Mouse (Mus musculus) layer of hippocampus, postnatal 25 days (tissue): ENCODE results near the gene Olfr945. TPM values are rescaled to one million over a fixed set of nuclear protein-coding genes. Genes with fewer than 3 reads are reported as not detected.

Experiments
- DNase-seq, 2 experiments: peaks; one replicate each; pipeline ENCODE4 v3.0.0; 2022; ENCODE audit warnings: mixed read lengths in 2 of 2, low spot score in 1 of 2; ENCODE audit errors: extremely low spot score in 1 of 2
- total RNA-seq, 2 experiments: library from RNA; stranded (reverse); gene quantifications; 2 replicates each; pipeline ENCODE4 v1.2.3; 2021

Olfr945 gene
- not detected for total RNA-seq

DNA sequence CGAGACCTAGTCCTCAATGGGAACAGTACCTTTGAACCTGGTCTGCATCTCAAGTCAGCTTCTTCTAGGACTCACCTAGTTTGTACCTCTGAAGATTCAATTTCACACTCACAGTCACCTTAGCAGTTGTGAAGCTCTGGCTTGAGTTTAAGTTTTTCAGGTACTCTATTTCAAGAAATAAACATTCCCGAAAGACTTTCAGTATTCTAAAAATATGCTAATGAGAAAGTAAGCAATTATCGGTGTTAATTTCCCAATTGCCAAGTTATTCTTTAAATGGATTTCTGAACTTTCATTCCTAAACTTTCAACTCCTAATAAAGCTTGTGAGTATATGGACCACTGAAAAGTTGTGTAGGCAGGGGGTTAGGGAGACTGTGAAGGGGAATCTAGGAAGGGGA lies at the start of gene Olfr945:
TSS of gene Olfr945 (minus strand) at position 101 of the 400 bp plus-strand sequence.
- no peak for DNase-seq

- no peak for DNase-seq
Observed at GRCm38 (mm10) chr9:39325945-39326344, 49.3 kb upstream of the Olfr945 start, which contains the start of gene Olfr948. Gene Olfr948, minus strand, starts transcription at chr9:39326045.

DNA sequence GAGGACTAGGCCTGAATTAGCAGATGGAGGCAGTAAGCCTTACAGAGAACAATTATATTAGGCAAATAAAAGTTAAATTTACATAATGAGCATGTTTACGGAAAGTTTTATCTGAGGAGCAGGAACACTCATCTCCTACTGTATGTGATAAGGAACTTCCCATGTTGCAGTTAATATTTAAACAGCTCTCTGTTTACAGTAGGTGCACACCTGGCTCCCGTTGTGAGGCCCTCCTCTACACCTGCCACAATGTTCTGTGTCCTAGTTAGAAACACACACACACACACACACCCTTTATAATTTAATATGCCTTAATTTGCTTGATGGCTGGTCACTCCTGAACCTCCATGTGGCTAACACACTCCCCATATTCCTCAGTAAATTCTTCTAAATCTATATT lies 10.5 kb upstream of the Olfr945 start:
- DNase-seq = no peak

DNA sequence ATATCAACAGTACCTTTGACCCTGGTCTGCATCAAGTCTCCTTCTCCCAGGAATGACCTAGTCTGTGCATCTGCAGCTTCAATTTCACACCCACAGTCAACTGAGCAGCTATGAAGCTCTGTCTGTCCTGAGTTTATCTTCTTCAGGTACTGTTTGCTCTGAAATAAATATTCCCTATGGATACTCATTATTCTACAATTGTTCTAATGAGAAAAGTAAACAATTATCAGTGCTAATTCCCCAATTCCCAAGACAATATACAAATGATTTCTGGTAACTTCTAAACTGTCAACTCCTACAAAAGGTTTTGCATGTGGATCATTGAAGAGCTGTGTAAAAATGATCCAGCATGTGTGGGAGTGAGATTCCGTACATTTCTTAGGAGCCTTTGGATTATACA lies 26.7 kb downstream of the Olfr945 start, which contains the start of gene Olfr1537:
TSS of gene Olfr1537 (minus strand) at position 101 of the 400 bp plus-strand sequence.
- DNase-seq = no peak

Other genes with a start within 250 kb of the Olfr945 start
- gene Olfr937, start 211.9 kb downstream of the Olfr945 start, total RNA-seq = not detected
- not detected for gene Olfr938, start 197.9 kb downstream of the Olfr945 start, total RNA-seq
- not detected for gene Olfr27, start 148.7 kb downstream of the Olfr945 start, total RNA-seq
- gene Olfr943, start 110.5 kb downstream of the Olfr945 start, total RNA-seq = not detected
- not detected for gene Olfr944, start 74.9 kb downstream of the Olfr945 start, total RNA-seq
- not detected for gene Olfr1537, start 26.8 kb downstream of the Olfr945 start, total RNA-seq
- not detected for gene Olfr948, start 49.2 kb upstream of the Olfr945 start, total RNA-seq
- gene Olfr951, start 110.6 kb upstream of the Olfr945 start, total RNA-seq = not detected
- not detected for gene Olfr952, start 150.3 kb upstream of the Olfr945 start, total RNA-seq
- not detected for gene Olfr954, start 179.9 kb upstream of the Olfr945 start, total RNA-seq
- not detected for gene Olfr955, start 195.1 kb upstream of the Olfr945 start, total RNA-seq
- not detected for gene Olfr44, start 217.2 kb upstream of the Olfr945 start, total RNA-seq
- gene Olfr957, start 239.0 kb upstream of the Olfr945 start, total RNA-seq = not detected